Mouse (Mus musculus) erythroblast, embryonic 14.5 days (primary cell): Measurements from ENCODE around the gene Aamp.

Source experiments
- GATA1 ChIP-seq: IDR thresholded peaks from 2 replicates; pipeline ENCODE4 v1.6.1; 2012; ENCODE audit warnings: low read length, inconsistent platforms, mixed read lengths
- TAL1 ChIP-seq: IDR thresholded peaks from 3 replicates; pipeline ENCODE4 v1.6.1; 2012; ENCODE audit warnings: low read length, inconsistent platforms, mixed read lengths

- no peak for TF ChIP-seq TAL1
- no peak for TF ChIP-seq GATA1
Observed at GRCm38 (mm10) chr1:74297269-74297668, 12.7 kb upstream of the Aamp start.
